Mouse (Mus musculus): Measurements from ENCODE around the gene Gm3187.
"Not testable (repeated sequence)": the region's sequence is repeated elsewhere in the genome, so short reads cannot be mapped to it uniquely, and the experiment has no call there.

DNA sequence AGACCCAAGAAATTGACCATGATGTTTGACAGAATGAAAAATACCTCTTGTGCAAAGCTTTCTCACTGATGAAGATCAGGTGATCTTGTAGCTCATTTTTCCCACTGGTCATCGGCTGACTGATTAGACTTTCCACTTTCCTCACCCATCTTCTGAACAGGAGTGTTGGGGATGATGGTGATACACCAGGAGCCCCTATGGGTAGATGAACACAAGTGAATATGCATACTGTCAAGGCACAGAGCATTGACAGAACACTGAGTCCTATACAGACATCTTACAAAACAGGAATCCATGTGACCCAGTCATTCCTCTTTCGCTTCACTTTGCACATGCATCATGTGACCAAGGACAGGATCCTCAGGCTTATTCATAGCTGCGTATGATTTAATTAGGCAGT lies 28.6 kb upstream of the Gm3187 start, which contains the start of gene Gm3194:
- TF ChIP-seq CTCF (IDR thresholded peaks at IDR 0.05; ENCODE audit: insufficient read depth, low read length); POLR2A (IDR thresholded peaks at IDR 0.05; ENCODE audit: borderline replicate concordance, extremely low read depth, low read depth, low read length): not testable (repeated sequence)

All from lung, adult 2 months (tissue).